Mouse (Mus musculus) neural tube, embryonic 11.5 days (tissue): ENCODE results near the gene Tex35. TPM values are rescaled to one million over a fixed set of nuclear protein-coding genes. Genes with fewer than 3 reads are reported as not detected.
A peak's percentile ranks its signal among the peaks of the same experiment; 100 is the strongest.

ENCODE experiments used
- ATAC-seq: fragments of 200-750 bp; cut with Nextera tagmentation; 2 replicates; pipeline ENCODE4 v1.8.0; 2017; ENCODE audit warnings: moderate number of reproducible peaks, mild to moderate bottlenecking, moderate TSS enrichment, moderate library complexity; ENCODE audit not compliant: insufficient read depth, low FRiP score, low TSS enrichment
- DNase-seq: peaks from one replicate; pipeline ENCODE4 v3.0.0-alpha.2; 2015; ENCODE audit warnings: low spot score
- H3K27ac ChIP-seq: fragments of 300-500 bp; sonication (generic); 2 replicates; pipeline ENCODE4 v1.5.1; 2014; ENCODE audit warnings: low read depth, mild to moderate bottlenecking, low read length
- H3K27me3 ChIP-seq: fragments of 300-500 bp; sonication (generic); 2 replicates; pipeline ENCODE4 v1.6.1; 2014; ENCODE audit warnings: mild to moderate bottlenecking, low read length, mixed read lengths; ENCODE audit not compliant: control insufficient read depth, insufficient read depth
- H3K36me3 ChIP-seq: fragments of 300-500 bp; sonication (generic); 2 replicates; pipeline ENCODE4 v1.6.1; 2014; ENCODE audit warnings: mild to moderate bottlenecking, low read length, moderate library complexity, mixed read lengths; ENCODE audit not compliant: control insufficient read depth, insufficient read depth
- H3K4me1 ChIP-seq: fragments of 300-500 bp; sonication (generic); 2 replicates; pipeline ENCODE4 v1.6.1; 2014; ENCODE audit warnings: low read length, mixed read lengths; ENCODE audit not compliant: control insufficient read depth, insufficient read depth
- H3K4me2 ChIP-seq: fragments of 300-500 bp; sonication (generic); 2 replicates; pipeline ENCODE4 v1.6.1; 2014; ENCODE audit warnings: low read depth, mild to moderate bottlenecking, moderate library complexity
- H3K4me3 ChIP-seq: fragments of 300-500 bp; sonication (generic); 2 replicates; pipeline ENCODE4 v1.5.1; 2014; ENCODE audit warnings: low read depth, low read length
- H3K9ac ChIP-seq: fragments of 300-500 bp; sonication (generic); 2 replicates; pipeline ENCODE4 v1.6.1; 2014; ENCODE audit warnings: mild to moderate bottlenecking, low read length
- H3K9me3 ChIP-seq: fragments of 300-500 bp; sonication (generic); 2 replicates; pipeline ENCODE4 v1.6.1; 2016; ENCODE audit warnings: low read length; ENCODE audit not compliant: control insufficient read depth
- WGBS: fragments of 180-500 bp; shearing (Covaris S2); extraction: QIAGEN DNeasy Blood & Tissue Kit; methylation state at CpG from one replicate; pipeline ENCODE4 v1.1.7; 2014; 5-methylcytosine and 5-hydroxymethylcytosine counted together
- polyA plus RNA-seq: library from polyadenylated mRNA; unstranded; fragments of >200 nt; fragmentation: Nextera tagmentation; extraction: Ambion mirVana; gene quantifications from 2 replicates; pipeline ENCODE4 v1.2.1, GENCODE M21; 2014

Gene Tex35
- polyA plus RNA-seq, 1 experiment from 2014 or later = not detected

GRCm38 (mm10) chr1:157062445-157062825 lies 46.0 kb downstream of the Tex35 start:
- Histone ChIP-seq H3K9ac (no peak overlapping the region), H3K4me3 (no peak overlapping the region), H3K27ac (no peak overlapping the region), H3K4me2 (no peak overlapping the region), H3K4me1 (peaks cover 5% of the 10 kb centered on the region; the same call in 1 of the 2 replicates), H3K9me3 (no peaks in the 10 kb centered on the region), H3K27me3 (no peaks in the 10 kb centered on the region), H3K36me3 (no peaks in the 10 kb centered on the region)
- 91% methylated on average over 5 of the region's 5 CpGs for WGBS
- ATAC-seq (no peak), DNase-seq (no peak)

DNA sequence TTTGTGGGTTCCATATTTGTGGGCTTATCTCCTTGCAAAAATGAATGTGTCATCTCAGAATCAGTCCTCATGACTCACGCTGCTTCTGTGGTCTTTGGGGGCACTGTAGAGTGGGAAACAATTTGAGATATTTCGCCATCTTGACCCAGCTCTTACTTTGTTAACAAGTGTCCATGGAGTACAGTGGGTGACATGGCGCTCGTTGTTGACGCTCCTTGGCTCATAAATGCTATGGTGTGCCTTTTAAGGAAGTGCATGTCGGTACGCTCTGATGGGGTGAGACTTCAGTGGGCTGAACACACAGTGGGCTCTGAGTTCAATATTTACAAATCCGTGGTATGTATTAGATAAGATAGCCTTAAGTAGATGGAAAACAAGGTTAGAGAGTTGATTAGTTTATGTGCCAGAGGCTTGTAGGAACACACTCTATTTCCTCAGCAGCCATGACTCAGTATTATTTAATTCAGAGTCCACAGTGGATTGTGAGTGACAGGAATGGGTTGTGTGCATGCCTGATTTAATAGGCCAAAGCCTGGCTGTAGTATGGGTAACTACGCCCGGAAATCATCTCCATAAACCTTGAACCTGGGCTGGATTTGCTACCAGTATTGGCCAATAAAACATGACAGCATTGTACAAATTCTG lies 46.6 kb downstream of the Tex35 start:
- no peak overlapping the region for H3K4me2 ChIP-seq
- WGBS = 95% methylated on average over 10 of the region's 10 CpGs
- no peak overlapping the region for H3K27ac ChIP-seq
- DNase-seq (no peak), ATAC-seq (no peak)
- no peaks in the 10 kb centered on the region for H3K27me3 ChIP-seq
- H3K4me1 ChIP-seq = peaks cover 4% of the 10 kb centered on the region; the same call in 1 of the 2 replicates
- H3K36me3 ChIP-seq = no peaks in the 10 kb centered on the region
- H3K4me3 ChIP-seq = no peak overlapping the region
- H3K9ac ChIP-seq = no peak overlapping the region
- no peaks in the 10 kb centered on the region for H3K9me3 ChIP-seq

GRCm38 (mm10) chr1:157061170-157061569 lies 47.3 kb downstream of the Tex35 start:
- WGBS = 88% methylated on average over 3 of the region's 3 CpGs

GRCm38 (mm10) chr1:157060441-157061135 lies 47.9 kb downstream of the Tex35 start:
- WGBS = 85% methylated on average over 12 of the region's 12 CpGs
- H3K9ac ChIP-seq = no peak overlapping the region
- no peak overlapping the region for H3K4me3 ChIP-seq
- 0 out of 2 replicates have a peak, but pooled peaks cover 4% of the 10 kb centered on the region for H3K4me1 ChIP-seq
- H3K27me3 ChIP-seq = no peaks in the 10 kb centered on the region
- H3K36me3 ChIP-seq = no peaks in the 10 kb centered on the region
- DNase-seq (no peak), ATAC-seq (no peak)
- no peak overlapping the region for H3K27ac ChIP-seq
- no peaks in the 10 kb centered on the region for H3K9me3 ChIP-seq
- no peak overlapping the region for H3K4me2 ChIP-seq

More at GRCm38 (mm10) chr1:157061170-157061569, 47.3 kb downstream of the Tex35 start:
- Histone ChIP-seq H3K27me3 (no peaks in the 10 kb centered on the region), H3K4me3 (no peak overlapping the region), H3K27ac (no peak overlapping the region), H3K9me3 (no peaks in the 10 kb centered on the region), H3K4me2 (no peak overlapping the region), H3K36me3 (no peaks in the 10 kb centered on the region), H3K4me1 (no peaks in the 10 kb centered on the region), H3K9ac (no peak overlapping the region)
- ATAC-seq = no peak
- DNase-seq = no peak

- Histone ChIP-seq H3K4me3 (no peak overlapping the region), H3K4me1 (0 out of 2 replicates have a peak, but pooled peaks cover 5% of the 10 kb centered on the region), H3K9ac (no peak overlapping the region), H3K4me2 (no peak overlapping the region), H3K27me3 (no peaks in the 10 kb centered on the region), H3K27ac (no peak overlapping the region), H3K36me3 (no peaks in the 10 kb centered on the region), H3K9me3 (no peaks in the 10 kb centered on the region)
- ATAC-seq (no peak), DNase-seq (no peak)
- 68% methylated on average over 6 of the region's 6 CpGs for WGBS
These were observed 52.6 kb downstream of the Tex35 start for GRCm38 (mm10) chr1:157055901-157056300.

DNA sequence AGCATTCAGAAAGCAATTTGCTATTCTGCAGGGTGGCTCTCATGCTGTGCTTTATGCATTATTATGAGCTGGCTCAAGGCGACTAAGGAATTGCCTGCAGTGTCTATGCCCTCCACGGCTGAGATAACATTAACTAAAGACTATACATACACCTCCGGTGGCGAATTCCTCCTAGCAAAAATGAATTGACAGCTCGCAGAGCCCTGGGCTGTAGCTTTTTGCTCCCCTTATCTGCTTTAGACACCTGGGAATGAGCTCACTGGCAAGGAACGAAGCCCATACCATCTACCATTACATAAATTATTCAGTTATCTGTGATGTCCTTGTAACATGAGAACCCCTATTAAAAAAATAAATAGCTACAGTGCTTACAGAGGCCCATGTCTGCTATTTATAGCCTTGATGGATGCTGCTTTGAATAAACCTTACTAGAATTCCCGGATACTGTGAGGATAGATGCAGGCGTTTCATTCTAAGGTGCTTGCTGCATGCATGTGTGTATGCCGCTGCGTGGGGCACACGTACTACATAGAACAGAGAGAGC lies 53.1 kb downstream of the Tex35 start:
- Histone ChIP-seq H3K4me2 (no peak overlapping the region), H3K4me3 (no peak overlapping the region), H3K27me3 (no peaks in the 10 kb centered on the region), H3K4me1 (0 out of 2 replicates have a peak, but pooled peaks cover 5% of the 10 kb centered on the region), H3K9ac (no peak overlapping the region), H3K27ac (no peak overlapping the region), H3K36me3 (no peaks in the 10 kb centered on the region), H3K9me3 (no peaks in the 10 kb centered on the region)
- ATAC-seq (peak; percentile 38; the same call in 1 of the 2 replicates), DNase-seq (peak; percentile 27)
- 61% methylated on average over 11 of the region's 11 CpGs for WGBS

GRCm38 (mm10) chr1:157054659-157055058 lies 53.8 kb downstream of the Tex35 start:
- ATAC-seq (no peak), DNase-seq (no peak)
- Histone ChIP-seq H3K4me3 (no peak overlapping the region), H3K4me2 (no peak overlapping the region), H3K4me1 (0 out of 2 replicates have a peak, but pooled peaks cover 5% of the 10 kb centered on the region), H3K27me3 (no peaks in the 10 kb centered on the region), H3K9me3 (no peaks in the 10 kb centered on the region), H3K27ac (no peak overlapping the region), H3K9ac (no peak overlapping the region), H3K36me3 (no peaks in the 10 kb centered on the region)
- 85% methylated on average over 7 of the region's 7 CpGs for WGBS

DNA sequence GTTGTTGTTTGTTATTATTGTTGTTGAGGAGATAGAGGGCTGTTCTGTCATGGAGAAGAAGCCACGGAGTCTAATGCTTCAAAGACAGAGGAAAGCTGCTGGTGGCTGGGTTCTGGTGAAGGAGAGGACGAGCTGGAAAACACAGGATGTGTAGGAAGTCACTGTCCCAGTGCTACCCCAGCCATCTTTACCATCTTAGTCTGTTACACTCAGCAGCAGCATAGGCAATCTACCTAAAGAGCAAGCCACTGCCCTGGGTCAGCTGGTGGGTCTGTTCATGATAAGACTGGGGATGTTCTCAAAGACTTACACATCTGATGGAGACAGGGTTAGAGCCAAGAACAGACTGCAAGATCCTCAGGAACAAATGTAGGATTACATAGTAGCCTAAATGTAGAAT lies 58.6 kb downstream of the Tex35 start:
- no peak overlapping the region for H3K9ac ChIP-seq
- no peaks in the 10 kb centered on the region for H3K27me3 ChIP-seq
- ATAC-seq = no peak
- no peaks in the 10 kb centered on the region for H3K9me3 ChIP-seq
- H3K27ac ChIP-seq = no peak overlapping the region
- WGBS = 96% methylated on average over 2 of the region's 2 CpGs
- H3K4me3 ChIP-seq = no peak overlapping the region
- peaks cover 14% of the 10 kb centered on the region for H3K4me1 ChIP-seq
- H3K36me3 ChIP-seq = no peaks in the 10 kb centered on the region
- DNase-seq = no peak
- H3K4me2 ChIP-seq = no peak overlapping the region
